Mouse (Mus musculus) C2C12 (cell line): Measurements from ENCODE around the gene Bmper. TPM values are rescaled to one million over a fixed set of nuclear protein-coding genes. Genes with fewer than 3 reads are reported as not detected.
A peak's percentile ranks its signal among the peaks of the same experiment; 100 is the strongest.

Experiments
- H3K27me3 ChIP-seq: one replicate; pipeline ENCODE4 v1.6.1; 2011; ENCODE audit not compliant: control insufficient read depth, insufficient read depth, insufficient read length
- H3K36me3 ChIP-seq: one replicate; pipeline ENCODE4 v1.6.1; 2011; ENCODE audit not compliant: control insufficient read depth, insufficient read depth
- H3K4me3 ChIP-seq: one replicate; pipeline ENCODE4 v1.5.1; 2011; ENCODE audit warnings: mild to moderate bottlenecking, control low read depth; ENCODE audit not compliant: poor library complexity, insufficient read depth, severe bottlenecking
- H3K79me2 ChIP-seq: one replicate; pipeline ENCODE4 v1.6.1; 2011; ENCODE audit not compliant: control insufficient read depth, insufficient read depth
- H3K79me3 ChIP-seq: one replicate; pipeline ENCODE4 v1.6.1; 2011; ENCODE audit warnings: low read depth, control low read depth
- H3ac ChIP-seq: one replicate; pipeline ENCODE3; 2011; ENCODE audit warnings: low read depth; ENCODE audit not compliant: control insufficient read depth, insufficient read length
- CEBPB ChIP-seq: IDR thresholded peaks from one replicate; pipeline ENCODE4 v1.6.1; 2011; ENCODE audit warnings: low read depth, mild to moderate bottlenecking, control low read depth, moderate library complexity
- CTCF ChIP-seq: IDR thresholded peaks from one replicate; pipeline ENCODE4 v1.5.1; 2011; ENCODE audit not compliant: control insufficient read depth, insufficient read depth, insufficient read length
- FOSL1 ChIP-seq: IDR thresholded peaks from one replicate; pipeline ENCODE4 v1.8.0; 2011; ENCODE audit warnings: mild to moderate bottlenecking, low read length; ENCODE audit not compliant: poor library complexity, insufficient read depth, severe bottlenecking
- MAX ChIP-seq: IDR thresholded peaks from one replicate; pipeline ENCODE4 v1.6.1; 2011; ENCODE audit warnings: mild to moderate bottlenecking, control low read depth
- MYOD1 ChIP-seq: IDR thresholded peaks from one replicate; pipeline ENCODE4 v1.6.1; 2011; ENCODE audit warnings: low read depth; ENCODE audit not compliant: control insufficient read depth, insufficient read length
- MYOG ChIP-seq: IDR thresholded peaks from one replicate; pipeline ENCODE4 v1.6.1; 2011; ENCODE audit not compliant: control insufficient read depth, insufficient read length; ENCODE audit errors: extremely low read depth
- USF1 ChIP-seq: IDR thresholded peaks from one replicate; pipeline ENCODE4 v1.6.1; 2011; ENCODE audit warnings: low read depth, mild to moderate bottlenecking, control low read depth, moderate library complexity
- long read RNA-seq, 2 experiments: library from polyadenylated mRNA; unstranded; transcript quantifications; one replicate each; pipeline ENCODE4 v2.0.0; 2019 to 2020
- polyA plus RNA-seq: library from polyadenylated mRNA; unstranded; fragments of >200 nt; fragmentation: generic; extraction: Trizol; gene quantifications from one replicate; pipeline ENCODE4 v1.2.1, GENCODE M21; 2012; ENCODE audit warnings: missing spikeins

Gene Bmper
- 1.2 TPM for polyA plus RNA-seq
- long read RNA-seq, experiment 1, transcript Bmper-201 (15 exons, 3,791 nt), result major isoform, 10 of 17 reads
- long read RNA-seq, experiment 1, partial matches to known transcripts, result 3 of 17 reads
- long read RNA-seq, experiment 1, other reads (novel, unspliced or antisense), result 4 of 17 reads
- long read RNA-seq, experiment 2, transcript Bmper-201 (15 exons, 3,791 nt), result major isoform, 66 of 95 reads
- long read RNA-seq, experiment 2, partial matches to known transcripts, result 3 of 95 reads
- long read RNA-seq, experiment 2, other reads (novel, unspliced or antisense), result 26 of 95 reads

GRCm38 (mm10) chr9:23222841-23223548 lies at the start of gene Bmper:
Gene Bmper, plus strand, starts transcription at chr9:23223076.
- peak within 1 kb of the TSS; percentile 94 for H3ac ChIP-seq
- no peaks in the 10 kb centered on the region for H3K79me3 ChIP-seq
- H3K4me3 ChIP-seq, result peak within 1 kb of the TSS; percentile 48
- no peaks in the 10 kb centered on the region for H3K36me3 ChIP-seq
- no peaks in the 10 kb centered on the region for H3K79me2 ChIP-seq
- TF ChIP-seq FOSL1 (no peak), MYOG (no peak), MYOD1 (no peak), MAX (no peak), CTCF (no peak), CEBPB (no peak), USF1 (no peak)
- no peaks in the 10 kb centered on the region for H3K27me3 ChIP-seq

- no peaks in the 10 kb centered on the region for H3K79me3 ChIP-seq
- no peak overlapping the region for H3K4me3 ChIP-seq
- H3K79me2 ChIP-seq, result no peaks in the 10 kb centered on the region
- H3ac ChIP-seq, result no peak overlapping the region
- no peak for TF ChIP-seq CTCF
- TF ChIP-seq FOSL1, result no peak
- no peak for TF ChIP-seq MYOD1
- no peak for TF ChIP-seq CEBPB
- TF ChIP-seq MAX, result no peak
- TF ChIP-seq MYOG, result no peak
- TF ChIP-seq USF1, result no peak
- no peaks in the 10 kb centered on the region for H3K27me3 ChIP-seq
- H3K36me3 ChIP-seq, result no peaks in the 10 kb centered on the region
Observed at GRCm38 (mm10) chr9:23177476-23177875, 45.4 kb upstream of the Bmper start.

GRCm38 (mm10) chr9:23187181-23187580 lies 35.7 kb upstream of the Bmper start:
- Histone ChIP-seq H3K36me3 (no peaks in the 10 kb centered on the region), H3K27me3 (no peaks in the 10 kb centered on the region), H3K79me2 (no peaks in the 10 kb centered on the region), H3K79me3 (no peaks in the 10 kb centered on the region), H3K4me3 (no peak overlapping the region), H3ac (no peak overlapping the region)
- TF ChIP-seq MYOD1 (no peak), MYOG (no peak), USF1 (no peak), CEBPB (no peak), FOSL1 (no peak), CTCF (no peak), MAX (no peak)

GRCm38 (mm10) chr9:23188136-23188535 lies 34.7 kb upstream of the Bmper start:
- H3K79me2 ChIP-seq, result no peaks in the 10 kb centered on the region
- no peak overlapping the region for H3ac ChIP-seq
- TF ChIP-seq MYOD1 (no peak), USF1 (no peak), FOSL1 (no peak), CEBPB (no peak)
- H3K27me3 ChIP-seq, result no peaks in the 10 kb centered on the region
- no peaks in the 10 kb centered on the region for H3K79me3 ChIP-seq
- H3K4me3 ChIP-seq, result no peak overlapping the region
- H3K36me3 ChIP-seq, result no peaks in the 10 kb centered on the region

GRCm38 (mm10) chr9:23190950-23191349 lies 31.9 kb upstream of the Bmper start:
- Histone ChIP-seq H3K79me2 (no peaks in the 10 kb centered on the region), H3K4me3 (no peak overlapping the region), H3K36me3 (no peaks in the 10 kb centered on the region), H3ac (no peak overlapping the region), H3K27me3 (no peaks in the 10 kb centered on the region), H3K79me3 (no peaks in the 10 kb centered on the region)
- TF ChIP-seq MYOG (no peak), MAX (peak; percentile 57), FOSL1 (peak; percentile 8), CEBPB (peak; percentile 50), CTCF (no peak), MYOD1 (no peak), USF1 (peak; percentile 27)

- H3K4me3 ChIP-seq, result no peak overlapping the region
- no peaks in the 10 kb centered on the region for H3K79me2 ChIP-seq
- H3K79me3 ChIP-seq, result no peaks in the 10 kb centered on the region
- no peaks in the 10 kb centered on the region for H3K27me3 ChIP-seq
- no peaks in the 10 kb centered on the region for H3K36me3 ChIP-seq
- no peak overlapping the region for H3ac ChIP-seq
- TF ChIP-seq FOSL1 (no peak), MYOD1 (no peak), CEBPB (no peak), USF1 (no peak), CTCF (no peak), MAX (no peak), MYOG (no peak)
Observed at GRCm38 (mm10) chr9:23191431-23191830, 31.4 kb upstream of the Bmper start.
